Mouse (Mus musculus): ENCODE data around the gene Kif27. TPM values are rescaled to one million over a fixed set of nuclear protein-coding genes. Genes with fewer than 3 reads are reported as not detected.
A peak's percentile ranks its signal among the peaks of the same experiment; 100 is the strongest.
"Not testable (repeated sequence)": the region's sequence is repeated elsewhere in the genome, so short reads cannot be mapped to it uniquely, and the experiment has no call there.

The Kif27 gene
- 0.03 and 0.32 TPM in 2 replicates for polyA plus RNA-seq (2012; rRNA removed)

GRCm38 (mm10) chr13:58358629-58359303 lies at the start of gene Kif27:
Kif27 (minus strand) TSS chr13:58359122.
- Histone ChIP-seq H3K4me3 (ENCODE audit: low read depth, low read length) (peak within 1 kb of the TSS; percentile 67), H3K4me1 (ENCODE audit: control insufficient read depth, insufficient read depth, insufficient read length, low read length) (no peaks in the 10 kb centered on the region), H3K27ac (ENCODE audit: insufficient read depth, low read depth, low read length) (peak within 1 kb of the TSS; percentile 66), H3K36me3 (ENCODE audit: control insufficient read depth, insufficient read depth, low read length) (no peaks in the 10 kb centered on the region), H3K27me3 (ENCODE audit: control insufficient read depth, insufficient read depth, low read length) (no peaks in the 10 kb centered on the region)
- TF ChIP-seq CTCF (IDR thresholded peaks at IDR 0.05; ENCODE audit: extremely low read depth, insufficient read length, insufficient replicate concordance, low read depth, low read length) (no peak), POLR2A (IDR thresholded peaks at IDR 0.05; ENCODE audit: low read depth, low read length) (peak; percentile 57; the same call in 1 of the 2 replicates)
- 2% methylated on average over 84 of the region's 85 CpGs for WGBS

GRCm38 (mm10) chr13:58403243-58403642 lies 44.3 kb upstream of the Kif27 start, which contains the start of gene Hnrnpk:
Hnrnpk (minus strand) TSS chr13:58403343.
- H3K36me3 ChIP-seq (ENCODE audit: control insufficient read depth, insufficient read depth, low read length); H3K27me3 ChIP-seq (ENCODE audit: control insufficient read depth, insufficient read depth, low read length); H3K4me1 ChIP-seq (ENCODE audit: control insufficient read depth, insufficient read depth, insufficient read length, low read length): not testable (repeated sequence)
- Histone ChIP-seq H3K27ac (ENCODE audit: insufficient read depth, low read depth, low read length) (peak within 1 kb of the TSS; percentile 91), H3K4me3 (ENCODE audit: low read depth, low read length) (peak within 1 kb of the TSS; percentile 76)
- WGBS = 2% methylated on average over 17 of the region's 17 CpGs

- H3K36me3 ChIP-seq (ENCODE audit: control insufficient read depth, insufficient read depth, low read length) = peaks cover 8% of the 10 kb centered on the region
- no peaks in the 10 kb centered on the region for H3K27me3 ChIP-seq (ENCODE audit: control insufficient read depth, insufficient read depth, low read length)
- peak overlapping the region; percentile 82 for H3K27ac ChIP-seq (ENCODE audit: insufficient read depth, low read depth, low read length)
- 0% methylated on average over 48 of the region's 48 CpGs for WGBS
- no peak; the same call in 1 of the 2 replicates for TF ChIP-seq POLR2A (IDR thresholded peaks at IDR 0.05; ENCODE audit: low read depth, low read length)
- TF ChIP-seq CTCF (IDR thresholded peaks at IDR 0.05; ENCODE audit: extremely low read depth, insufficient read length, insufficient replicate concordance, low read depth, low read length) = no peak
- peak overlapping the region; percentile 76 for H3K4me3 ChIP-seq (ENCODE audit: low read depth, low read length)
- no peaks in the 10 kb centered on the region; the same call in 1 of the 2 replicates for H3K4me1 ChIP-seq (ENCODE audit: control insufficient read depth, insufficient read depth, insufficient read length, low read length)
These were observed 43.8 kb upstream of the Kif27 start for GRCm38 (mm10) chr13:58402744-58403110.

- TF ChIP-seq POLR2A (IDR thresholded peaks at IDR 0.05; ENCODE audit: low read depth, low read length) = peak; percentile 86
- no peak for TF ChIP-seq CTCF (IDR thresholded peaks at IDR 0.05; ENCODE audit: extremely low read depth, insufficient read length, insufficient replicate concordance, low read depth, low read length)
- Histone ChIP-seq H3K4me1 (ENCODE audit: control insufficient read depth, insufficient read depth, insufficient read length, low read length) (no peaks in the 10 kb centered on the region; the same call in 1 of the 2 replicates), H3K4me3 (ENCODE audit: low read depth, low read length) (peak within 1 kb of the TSS; percentile 76), H3K27me3 (ENCODE audit: control insufficient read depth, insufficient read depth, low read length) (no peaks in the 10 kb centered on the region), H3K36me3 (ENCODE audit: control insufficient read depth, insufficient read depth, low read length) (peaks cover 12% of the 10 kb centered on the region), H3K27ac (ENCODE audit: insufficient read depth, low read depth, low read length) (peak within 1 kb of the TSS; percentile 91)
- WGBS = under 1% methylated on average over 91 of the region's 91 CpGs
These were observed 43.3 kb upstream of the Kif27 start, which contains the start of gene Rmi1 for GRCm38 (mm10) chr13:58402003-58402743. Rmi1 (plus strand) TSS chr13:58402248.

- H3K4me1 ChIP-seq (ENCODE audit: control insufficient read depth, insufficient read depth, insufficient read length, low read length) = no peaks in the 10 kb centered on the region; the same call in 1 of the 2 replicates
- H3K36me3 ChIP-seq (ENCODE audit: control insufficient read depth, insufficient read depth, low read length) = peaks cover 18% of the 10 kb centered on the region
- peak overlapping the region; percentile 76 for H3K4me3 ChIP-seq (ENCODE audit: low read depth, low read length)
- peak overlapping the region; percentile 91 for H3K27ac ChIP-seq (ENCODE audit: insufficient read depth, low read depth, low read length)
- under 1% methylated on average over 99 of the region's 100 CpGs for WGBS
- no peaks in the 10 kb centered on the region for H3K27me3 ChIP-seq (ENCODE audit: control insufficient read depth, insufficient read depth, low read length)
- no peak for TF ChIP-seq CTCF (IDR thresholded peaks at IDR 0.05; ENCODE audit: extremely low read depth, insufficient read length, insufficient replicate concordance, low read depth, low read length)
- no peak for TF ChIP-seq POLR2A (IDR thresholded peaks at IDR 0.05; ENCODE audit: low read depth, low read length)
These were observed 42.4 kb upstream of the Kif27 start for GRCm38 (mm10) chr13:58401135-58402002.

GRCm38 (mm10) chr13:58400576-58400975 lies 41.7 kb upstream of the Kif27 start:
- H3K4me3 ChIP-seq (ENCODE audit: low read depth, low read length) = peak overlapping the region; percentile 60
- H3K27me3 ChIP-seq (ENCODE audit: control insufficient read depth, insufficient read depth, low read length) = no peaks in the 10 kb centered on the region
- WGBS = under 1% methylated on average over 11 of the region's 11 CpGs
- H3K27ac ChIP-seq (ENCODE audit: insufficient read depth, low read depth, low read length) = no peak overlapping the region
- H3K4me1 ChIP-seq (ENCODE audit: control insufficient read depth, insufficient read depth, insufficient read length, low read length) = no peaks in the 10 kb centered on the region; the same call in 1 of the 2 replicates
- peaks cover 23% of the 10 kb centered on the region for H3K36me3 ChIP-seq (ENCODE audit: control insufficient read depth, insufficient read depth, low read length)
- TF ChIP-seq POLR2A (IDR thresholded peaks at IDR 0.05; ENCODE audit: low read depth, low read length) (no peak), CTCF (IDR thresholded peaks at IDR 0.05; ENCODE audit: extremely low read depth, insufficient read length, insufficient replicate concordance, low read depth, low read length) (no peak)
